Mouse (Mus musculus) kidney, adult 18-20 months (tissue): Measurements from ENCODE around the gene Gm5089.

ENCODE experiments used
- DNase-seq: peaks from one replicate; pipeline ENCODE4 v3.0.0; 2021

Gene Gm5089

GRCm38 (mm10) chr14:122416166-122416771 is 34.6 kb downstream of the Gm5089 start:
- DNase-seq = no peak

GRCm38 (mm10) chr14:122414786-122415185 is 36.1 kb downstream of the Gm5089 start:
- no peak for DNase-seq

- DNase-seq = no peak
These were observed 37.4 kb downstream of the Gm5089 start for GRCm38 (mm10) chr14:122413542-122413928.

- DNase-seq = no peak
These were observed 37.9 kb downstream of the Gm5089 start for GRCm38 (mm10) chr14:122412841-122413541.

- peak; percentile 19 for DNase-seq
These were observed 44.2 kb downstream of the Gm5089 start for GRCm38 (mm10) chr14:122406541-122407219.

- DNase-seq = peak; percentile 5
These were observed 44.9 kb downstream of the Gm5089 start for GRCm38 (mm10) chr14:122405897-122406540.

- no peak for DNase-seq
These were observed 45.7 kb downstream of the Gm5089 start for GRCm38 (mm10) chr14:122405236-122405635.

- DNase-seq = no peak
These were observed 46.2 kb downstream of the Gm5089 start for GRCm38 (mm10) chr14:122404596-122405154.

- no peak for DNase-seq
These were observed 47.4 kb downstream of the Gm5089 start for GRCm38 (mm10) chr14:122403422-122403940.

- DNase-seq = no peak
These were observed 48.1 kb downstream of the Gm5089 start for GRCm38 (mm10) chr14:122402716-122403258.

- DNase-seq = no peak
These were observed 49.0 kb downstream of the Gm5089 start for GRCm38 (mm10) chr14:122401886-122402285.

GRCm38 (mm10) chr14:122399906-122400305 is 51.0 kb downstream of the Gm5089 start:
- DNase-seq = no peak

GRCm38 (mm10) chr14:122398676-122399075 is 52.2 kb downstream of the Gm5089 start:
- no peak for DNase-seq

GRCm38 (mm10) chr14:122393119-122393518 is 57.8 kb downstream of the Gm5089 start:
- no peak for DNase-seq

GRCm38 (mm10) chr14:122390935-122391334 is 60.0 kb downstream of the Gm5089 start:
- DNase-seq = no peak

- DNase-seq = no peak
These were observed 61.1 kb downstream of the Gm5089 start for GRCm38 (mm10) chr14:122389684-122390370.

GRCm38 (mm10) chr14:122388431-122389031 is 62.4 kb downstream of the Gm5089 start:
- DNase-seq = no peak

- DNase-seq = no peak
These were observed 63.1 kb downstream of the Gm5089 start for GRCm38 (mm10) chr14:122387781-122388180.

- no peak for DNase-seq
These were observed 64.4 kb downstream of the Gm5089 start for GRCm38 (mm10) chr14:122386281-122387130.

GRCm38 (mm10) chr14:122385758-122386157 is 65.2 kb downstream of the Gm5089 start:
- no peak for DNase-seq

- no peak for DNase-seq
These were observed 65.7 kb downstream of the Gm5089 start for GRCm38 (mm10) chr14:122385238-122385534.
